Mouse (Mus musculus) hindbrain, embryonic 16.5 days (tissue): ENCODE results near the gene Hhipl1. TPM values are rescaled to one million over a fixed set of nuclear protein-coding genes. Genes with fewer than 3 reads are reported as not detected.

Source experiments
- ATAC-seq: fragments of 200-750 bp; cut with Nextera tagmentation; 2 replicates; pipeline ENCODE4 v1.8.0; 2017; ENCODE audit warnings: moderate TSS enrichment, moderate library complexity
- H3K27ac ChIP-seq: fragments of 300-500 bp; sonication (generic); 2 replicates; pipeline ENCODE4 v1.5.1; 2014; ENCODE audit warnings: low read depth, mild to moderate bottlenecking, control low read depth, low read length, moderate library complexity
- H3K27me3 ChIP-seq: fragments of 300-500 bp; sonication (generic); replicated peaks from 2 replicates; pipeline ENCODE4 v1.6.1; 2014; ENCODE audit warnings: low read length; ENCODE audit not compliant: control insufficient read depth, insufficient read depth
- H3K36me3 ChIP-seq: fragments of 300-500 bp; sonication (generic); 2 replicates; pipeline ENCODE4 v1.6.1; 2014; ENCODE audit warnings: mild to moderate bottlenecking, low read length, moderate library complexity, mixed read lengths; ENCODE audit not compliant: control insufficient read depth, insufficient read depth
- H3K4me1 ChIP-seq: fragments of 300-500 bp; sonication (generic); 2 replicates; pipeline ENCODE4 v1.6.1; 2014; ENCODE audit warnings: low read depth, low read length; ENCODE audit not compliant: control insufficient read depth, insufficient read depth
- H3K4me2 ChIP-seq: fragments of 300-500 bp; sonication (generic); 2 replicates; pipeline ENCODE4 v1.6.1; 2014; ENCODE audit warnings: mild to moderate bottlenecking, low read length, control low read depth, moderate library complexity
- H3K4me3 ChIP-seq: fragments of 300-500 bp; sonication (generic); 2 replicates; pipeline ENCODE4 v1.5.1; 2014; ENCODE audit warnings: mild to moderate bottlenecking, low read length, control low read depth, moderate library complexity
- H3K9ac ChIP-seq: fragments of 300-500 bp; sonication (generic); 2 replicates; pipeline ENCODE4 v1.6.1; 2014; ENCODE audit warnings: low read depth, mild to moderate bottlenecking, control low read depth, low read length, moderate library complexity
- H3K9me3 ChIP-seq: fragments of 300-500 bp; sonication (generic); 2 replicates; pipeline ENCODE4 v1.6.1; 2014; ENCODE audit warnings: mild to moderate bottlenecking, low read length, moderate library complexity; ENCODE audit not compliant: control insufficient read depth
- WGBS: fragments of 180-500 bp; shearing (Covaris S2); extraction: QIAGEN DNeasy Blood & Tissue Kit; methylation state at CpG from one replicate; pipeline ENCODE4 v1.1.7; 2014; 5-methylcytosine and 5-hydroxymethylcytosine counted together
- polyA plus RNA-seq: library from polyadenylated mRNA; unstranded; fragments of >200 nt; fragmentation: Nextera tagmentation; extraction: Ambion mirVana; gene quantifications from 2 replicates; pipeline ENCODE4 v1.2.1, GENCODE M21; 2015

The Hhipl1 gene
- polyA plus RNA-seq, 1 experiment from 2014 or later: 2.6 TPM

GRCm38 (mm10) chr12:108334529-108334928, 28.5 kb downstream of the Hhipl1 start:
- ATAC-seq: no peak
- H3K4me1 ChIP-seq: peaks cover 14% of the 10 kb centered on the region
- peak overlapping the region; percentile 78 for H3K27ac ChIP-seq
- H3K9ac ChIP-seq: peak overlapping the region; percentile 83
- no peaks in the 10 kb centered on the region for H3K36me3 ChIP-seq
- WGBS: 2% methylated on average over 22 of the region's 32 CpGs
- H3K4me2 ChIP-seq: peak overlapping the region; percentile 99
- 0 out of 2 replicates have a peak, but pooled peaks cover 2% of the 10 kb centered on the region for H3K27me3 ChIP-seq
- H3K4me3 ChIP-seq: peak overlapping the region; percentile 80
- H3K9me3 ChIP-seq: no peaks in the 10 kb centered on the region

GRCm38 (mm10) chr12:108338572-108339190, 32.6 kb downstream of the Hhipl1 start:
- Histone ChIP-seq H3K4me1 (peaks cover 5% of the 10 kb centered on the region), H3K36me3 (no peaks in the 10 kb centered on the region), H3K4me3 (no peak overlapping the region), H3K9me3 (no peaks in the 10 kb centered on the region), H3K9ac (no peak overlapping the region), H3K27ac (no peak overlapping the region), H3K4me2 (no peak overlapping the region), H3K27me3 (0 out of 2 replicates have a peak, but pooled peaks cover 2% of the 10 kb centered on the region)
- 31% methylated on average over 14 of the region's 14 CpGs for WGBS
- ATAC-seq: no peak

GRCm38 (mm10) chr12:108348151-108348550, 42.1 kb downstream of the Hhipl1 start:
- ATAC-seq: no peak
- Histone ChIP-seq H3K27me3 (no peaks in the 10 kb centered on the region; the same call in 1 of the 2 replicates), H3K9ac (no peak overlapping the region), H3K4me3 (no peak overlapping the region), H3K4me1 (peaks cover 6% of the 10 kb centered on the region; the same call in 1 of the 2 replicates), H3K36me3 (no peaks in the 10 kb centered on the region), H3K4me2 (no peak overlapping the region), H3K27ac (no peak overlapping the region), H3K9me3 (no peaks in the 10 kb centered on the region)
- WGBS: 89% methylated on average over 8 of the region's 8 CpGs

- H3K4me2 ChIP-seq: no peak overlapping the region
- no peak for ATAC-seq
- no peak overlapping the region for H3K9ac ChIP-seq
- no peaks in the 10 kb centered on the region for H3K9me3 ChIP-seq
- H3K4me3 ChIP-seq: no peak overlapping the region
- H3K36me3 ChIP-seq: no peaks in the 10 kb centered on the region
- peaks cover 6% of the 10 kb centered on the region; the same call in 1 of the 2 replicates for H3K4me1 ChIP-seq
- peaks cover 2% of the 10 kb centered on the region; the same call in 1 of the 2 replicates for H3K27me3 ChIP-seq
- H3K27ac ChIP-seq: no peak overlapping the region
- 61% methylated on average over 5 of the region's 5 CpGs for WGBS
Measured at GRCm38 (mm10) chr12:108349026-108349425, 43.0 kb downstream of the Hhipl1 start.

GRCm38 (mm10) chr12:108350931-108351330, 44.9 kb downstream of the Hhipl1 start:
- no peaks in the 10 kb centered on the region for H3K36me3 ChIP-seq
- H3K4me1 ChIP-seq: peaks cover 6% of the 10 kb centered on the region; the same call in 1 of the 2 replicates
- H3K9ac ChIP-seq: no peak overlapping the region
- no peaks in the 10 kb centered on the region for H3K9me3 ChIP-seq
- no peak overlapping the region for H3K4me3 ChIP-seq
- 82% methylated on average over 10 of the region's 10 CpGs for WGBS
- no peak overlapping the region for H3K4me2 ChIP-seq
- no peak overlapping the region for H3K27ac ChIP-seq
- H3K27me3 ChIP-seq: peaks cover 2% of the 10 kb centered on the region; the same call in 1 of the 2 replicates
- no peak for ATAC-seq

GRCm38 (mm10) chr12:108352371-108353136, 46.5 kb downstream of the Hhipl1 start:
- H3K36me3 ChIP-seq: no peaks in the 10 kb centered on the region
- no peaks in the 10 kb centered on the region for H3K9me3 ChIP-seq
- H3K27ac ChIP-seq: no peak overlapping the region
- peak overlapping the region; percentile 28 for H3K4me3 ChIP-seq
- H3K27me3 ChIP-seq: peaks cover 2% of the 10 kb centered on the region; the same call in 1 of the 2 replicates
- H3K9ac ChIP-seq: peak overlapping the region; percentile 54
- WGBS: 12% methylated on average over 33 of the region's 35 CpGs
- peaks cover 6% of the 10 kb centered on the region; the same call in 1 of the 2 replicates for H3K4me1 ChIP-seq
- 0 out of 2 replicates have a peak, but pooled peaks have one; percentile 21 for ATAC-seq
- peak overlapping the region; percentile 54 for H3K4me2 ChIP-seq

- WGBS: 81% methylated on average over 2 of the region's 2 CpGs
- Histone ChIP-seq H3K9ac (no peak overlapping the region), H3K27me3 (peaks cover 2% of the 10 kb centered on the region; the same call in 1 of the 2 replicates)
Measured at GRCm38 (mm10) chr12:108354284-108354683, 48.2 kb downstream of the Hhipl1 start.

GRCm38 (mm10) chr12:108355271-108355670, 49.2 kb downstream of the Hhipl1 start:
- H3K4me2 ChIP-seq: no peak overlapping the region
- no peak for ATAC-seq
- 75% methylated on average over 1 of the region's 1 CpGs for WGBS

More at GRCm38 (mm10) chr12:108354284-108354683, 48.2 kb downstream of the Hhipl1 start:
- ATAC-seq: peak; percentile 32; the same call in 1 of the 2 replicates
- Histone ChIP-seq H3K36me3 (no peaks in the 10 kb centered on the region), H3K4me2 (no peak overlapping the region), H3K27ac (no peak overlapping the region), H3K9me3 (no peaks in the 10 kb centered on the region), H3K4me3 (no peak overlapping the region), H3K4me1 (peaks cover 6% of the 10 kb centered on the region; the same call in 1 of the 2 replicates)

GRCm38 (mm10) chr12:108355986-108356385, 49.9 kb downstream of the Hhipl1 start:
- Histone ChIP-seq H3K4me3 (no peak overlapping the region), H3K27ac (no peak overlapping the region), H3K9me3 (no peaks in the 10 kb centered on the region), H3K4me2 (no peak overlapping the region), H3K9ac (no peak overlapping the region), H3K4me1 (peaks cover 6% of the 10 kb centered on the region; the same call in 1 of the 2 replicates), H3K36me3 (no peaks in the 10 kb centered on the region), H3K27me3 (peaks cover 2% of the 10 kb centered on the region; the same call in 1 of the 2 replicates)
- ATAC-seq: no peak

More at GRCm38 (mm10) chr12:108355271-108355670, 49.2 kb downstream of the Hhipl1 start:
- peaks cover 2% of the 10 kb centered on the region; the same call in 1 of the 2 replicates for H3K27me3 ChIP-seq
- H3K4me3 ChIP-seq: no peak overlapping the region
- H3K4me1 ChIP-seq: peaks cover 6% of the 10 kb centered on the region; the same call in 1 of the 2 replicates
- H3K27ac ChIP-seq: no peak overlapping the region
- no peaks in the 10 kb centered on the region for H3K36me3 ChIP-seq
- no peak overlapping the region for H3K9ac ChIP-seq
- no peaks in the 10 kb centered on the region for H3K9me3 ChIP-seq
